Mouse (Mus musculus): ENCODE measurements at regions not wholly inside any gene's neighbourhood (a gene's known extent, or its start where the extent isn't known, plus 50 kb on each side); places are given as distances from the start of the nearest gene placed in this dataset.

DNA sequence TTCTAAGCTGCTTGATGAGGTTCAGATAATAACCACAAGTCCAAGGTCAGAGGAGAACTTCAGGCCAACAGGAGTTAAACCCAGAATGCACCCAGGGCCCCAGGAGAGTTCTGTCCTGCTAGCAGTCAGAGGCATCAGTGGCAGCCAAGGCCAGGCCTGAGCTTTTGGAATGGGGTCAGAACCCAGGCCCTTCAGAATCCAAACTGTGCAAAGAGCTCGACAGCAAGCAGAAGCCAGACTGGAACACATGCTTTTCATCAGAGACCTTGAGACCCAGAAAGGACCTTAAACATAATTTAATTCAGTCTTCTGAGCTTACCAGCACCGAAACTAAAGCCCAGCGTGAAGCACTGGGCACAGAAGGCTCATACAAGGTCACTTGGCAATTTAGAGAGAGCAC, 139.9 kb upstream of the Bcl6 start:
- TF ChIP-seq POLR2A (IDR thresholded peaks at IDR 0.05; ENCODE audit: borderline replicate concordance, insufficient read depth, low read length) (no peak), CTCF (IDR thresholded peaks at IDR 0.05; ENCODE audit: borderline replicate concordance, insufficient read depth, low read depth, low read length) (no peak)

Data from cerebellum, adult 2 months (tissue).